In the genomic region with DNA sequence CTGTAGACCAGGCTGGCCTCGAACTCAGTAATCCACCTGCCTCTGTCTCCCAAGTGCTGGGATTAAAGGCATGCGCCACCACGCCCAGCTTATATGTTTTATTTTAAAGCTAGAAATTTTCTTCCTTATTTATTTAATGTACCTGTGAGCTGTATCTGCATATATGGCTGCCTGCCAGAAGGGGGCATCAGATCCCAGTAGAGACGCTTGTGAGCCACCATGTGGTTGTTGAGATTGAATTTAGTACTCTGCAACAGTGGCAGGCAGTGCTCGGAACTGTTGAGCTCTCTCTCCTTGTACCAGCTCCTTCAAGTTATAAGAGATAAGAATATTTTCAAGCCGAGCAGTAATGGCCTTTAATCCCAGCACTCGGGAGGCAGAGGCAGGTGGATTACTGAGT, we compare ENCODE assay signal across 8 mouse cellular contexts. TPM values are rescaled to one million over a fixed set of nuclear protein-coding genes. Genes with fewer than 3 reads are reported as not detected.
DNase-seq lines count a peak whose midpoint lies in the region; ATAC-seq and TF ChIP-seq lines count a peak whose summit lies in the region.

No protein-coding gene starts in this region.

- no peak overlapping the region for H3K9ac ChIP-seq in midbrain, postnatal 0 days (replicated peaks; ENCODE audit: low read length, poor library complexity, severe bottlenecking)
- H3K9ac ChIP-seq in midbrain, embryonic 13.5 days (replicated peaks) = no peak overlapping the region
- H3K9ac ChIP-seq in hindbrain, embryonic 12.5 days = no peak overlapping the region

- H3K27me3 ChIP-seq in midbrain, postnatal 0 days (ENCODE audit: insufficient read depth, low read length) = no peaks in the 10 kb centered on the region
- H3K27me3 ChIP-seq in midbrain, embryonic 13.5 days = no peaks in the 10 kb centered on the region
- H3K27me3 ChIP-seq in splenic B cell, adult 2 months (ENCODE audit: control insufficient read depth, insufficient read depth, low read length, poor library complexity, severe bottlenecking) = no peaks in the 10 kb centered on the region
- H3K27me3 ChIP-seq in hindbrain, embryonic 12.5 days = no peaks in the 10 kb centered on the region

- no peak overlapping the region for H3K27ac ChIP-seq in midbrain, postnatal 0 days (ENCODE audit: low read depth, low read length)
- H3K27ac ChIP-seq in midbrain, embryonic 13.5 days = no peak overlapping the region
- H3K27ac ChIP-seq in hindbrain, embryonic 12.5 days = no peak overlapping the region

- peak; percentile 24 for DNase-seq in adrenal gland, postnatal 14 days
- DNase-seq in adrenal gland, adult 2 months = no peak
- peak; percentile 50 for DNase-seq in midbrain, postnatal 0 days (ENCODE audit: low spot score)
- DNase-seq in splenic B cell, adult 2 months (ENCODE audit: low read depth, low spot score) = peak; percentile 78

- no peak overlapping the region for H3K4me3 ChIP-seq in midbrain, postnatal 0 days (ENCODE audit: low read depth, low read length)
- H3K4me3 ChIP-seq in midbrain, embryonic 13.5 days (replicated peaks) = no peak overlapping the region
- H3K4me3 ChIP-seq in hindbrain, embryonic 12.5 days = no peak overlapping the region

- H3K36me3 ChIP-seq in midbrain, postnatal 0 days (ENCODE audit: insufficient read depth, low read length) = peaks cover 52% of the 10 kb centered on the region
- peaks cover 93% of the 10 kb centered on the region for H3K36me3 ChIP-seq in midbrain, embryonic 13.5 days
- H3K36me3 ChIP-seq in splenic B cell, adult 2 months (ENCODE audit: control insufficient read depth, insufficient read depth, low read length, poor library complexity, severe bottlenecking) = peaks cover 12% of the 10 kb centered on the region
- peaks cover 87% of the 10 kb centered on the region for H3K36me3 ChIP-seq in hindbrain, embryonic 12.5 days

- no peaks in the 10 kb centered on the region for H3K4me1 ChIP-seq in midbrain, postnatal 0 days (ENCODE audit: insufficient read depth, low read length)
- H3K4me1 ChIP-seq in midbrain, embryonic 13.5 days (replicated peaks) = no peaks in the 10 kb centered on the region
- H3K4me1 ChIP-seq in hindbrain, embryonic 12.5 days = no peaks in the 10 kb centered on the region

- 78% methylated on average over 7 of the region's 7 CpGs for WGBS in midbrain, postnatal 0 days
- 83% methylated on average over 7 of the region's 7 CpGs for WGBS in midbrain, embryonic 13.5 days
- 86% methylated on average over 7 of the region's 7 CpGs for whole genome bisulfite sequencing in hindbrain, embryonic 12.5 days

- no peak overlapping the region for H3K4me2 ChIP-seq in midbrain, postnatal 0 days (ENCODE audit: low read depth, low read length, poor library complexity, severe bottlenecking)
- H3K4me2 ChIP-seq in midbrain, embryonic 13.5 days (replicated peaks) = no peak overlapping the region
- H3K4me2 ChIP-seq in hindbrain, embryonic 12.5 days (replicated peaks) = no peak overlapping the region

- peak; percentile 71 for TF ChIP-seq CTCF in midbrain, postnatal 0 days (IDR thresholded peaks at IDR 0.05)

- no peak for ATAC-seq in midbrain, postnatal 0 days (ENCODE audit: low FRiP score)
- ATAC-seq in midbrain, embryonic 13.5 days = no peak
- ATAC-seq in granulocyte monocyte progenitor cell, adult 5-6 weeks (replicated peaks; ENCODE audit: poor library complexity, severe bottlenecking) = peak; percentile 73
- no peak for ATAC-seq in monocyte, adult 5-6 weeks (replicated peaks; ENCODE audit: insufficient number of reproducible peaks, low FRiP score, low TSS enrichment, poor library complexity, severe bottlenecking)
- no peak for ATAC-seq in hindbrain, embryonic 12.5 days (ENCODE audit: low FRiP score)

- H3K9me3 ChIP-seq in midbrain, postnatal 0 days (ENCODE audit: low read length) = no peaks in the 10 kb centered on the region
- no peaks in the 10 kb centered on the region for H3K9me3 ChIP-seq in midbrain, embryonic 13.5 days
- H3K9me3 ChIP-seq in hindbrain, embryonic 12.5 days (replicated peaks) = no peaks in the 10 kb centered on the region

RNA-seq across cellular contexts. Expression of a gene that starts 20.6 kb away (rescaled TPM):
- total RNA-seq in adrenal gland, postnatal 14 days (2021) = 57.6 and 58.5 TPM in 2 replicates
- 10 to 100 TPM; 67.0 to 92.3 TPM for total RNA-seq in adrenal gland, adult 2 months (2021)
- polyA plus RNA-seq in adrenal gland, adult 2 months (2012; rRNA removed) = 33.5 and 44.6 TPM in 2 replicates
- 19.3 and 20.0 TPM in 2 replicates for total RNA-seq in midbrain, postnatal 0 days (2014; rRNA removed)
- polyA plus RNA-seq in midbrain, postnatal 0 days (2015; fragmentation: Nextera tagmentation; extraction: Ambion mirVana) = 19.2 and 21.5 TPM in 2 replicates
- polyA plus RNA-seq in midbrain, embryonic 13.5 days (2015; fragmentation: Nextera tagmentation; extraction: Ambion mirVana) = 19.0 TPM in 2 replicates
- total RNA-seq in granulocyte monocyte progenitor cell, adult 5-6 weeks (2014; fragmentation: Nextera tagmentation) = 26.2 and 30.5 TPM in 2 replicates
- 46.7 and 50.0 TPM in 2 replicates for total RNA-seq in granulocyte monocyte progenitor cell, adult 5-6 weeks (2017)
- 131 to 163 TPM (median 138 TPM) in 3 replicates for total RNA-seq in monocyte, adult 5-6 weeks (2017)
- polyA plus RNA-seq in hindbrain, embryonic 12.5 days (2016; fragmentation: Nextera tagmentation; extraction: Ambion mirVana) = 25.8 and 26.0 TPM in 2 replicates

RNA-seq across cellular contexts. Expression of a gene that starts 21.8 kb away (rescaled TPM):
- total RNA-seq in adrenal gland, postnatal 14 days (2021) = 37.1 and 44.6 TPM in 2 replicates
- 10 to 100 TPM; 42.1 to 42.6 TPM for total RNA-seq in adrenal gland, adult 2 months (2021)
- 10.6 and 11.7 TPM in 2 replicates for polyA plus RNA-seq in adrenal gland, adult 2 months (2012; rRNA removed)
- total RNA-seq in midbrain, postnatal 0 days (2014; rRNA removed) = 124 and 131 TPM in 2 replicates
- polyA plus RNA-seq in midbrain, postnatal 0 days (2015; fragmentation: Nextera tagmentation; extraction: Ambion mirVana) = 148 and 160 TPM in 2 replicates
- polyA plus RNA-seq in midbrain, embryonic 13.5 days (2015; fragmentation: Nextera tagmentation; extraction: Ambion mirVana) = 149 and 150 TPM in 2 replicates
- 23.6 and 32.6 TPM in 2 replicates for total RNA-seq in granulocyte monocyte progenitor cell, adult 5-6 weeks (2014; fragmentation: Nextera tagmentation)
- 44.0 and 45.1 TPM in 2 replicates for total RNA-seq in granulocyte monocyte progenitor cell, adult 5-6 weeks (2017)
- total RNA-seq in monocyte, adult 5-6 weeks (2017) = 66.7 to 93.5 TPM (median 91.6 TPM) in 3 replicates
- 124 and 125 TPM in 2 replicates for polyA plus RNA-seq in hindbrain, embryonic 12.5 days (2016; fragmentation: Nextera tagmentation; extraction: Ambion mirVana)
